Mouse (Mus musculus) stomach, embryonic 14.5 days (tissue): ENCODE measurements at regions not wholly inside any gene's neighbourhood (a gene's known extent, or its start where the extent isn't known, plus 50 kb on each side); places are given as distances from the start of the nearest gene placed in this dataset.

Experiments used
- ATAC-seq: fragments of 200-750 bp; cut with Nextera tagmentation; 2 replicates; pipeline ENCODE4 v1.8.0; 2017; ENCODE audit warnings: low read depth, moderate TSS enrichment; ENCODE audit not compliant: insufficient number of reproducible peaks, insufficient read depth, low FRiP score
- H3K27ac ChIP-seq: fragments of 300-500 bp; sonication (generic); 2 replicates; pipeline ENCODE4 v1.5.1; 2014; ENCODE audit warnings: mild to moderate bottlenecking, low read length, moderate library complexity, mixed read lengths
- H3K27me3 ChIP-seq: fragments of 300-500 bp; sonication (generic); 2 replicates; pipeline ENCODE4 v1.6.1; 2014; ENCODE audit warnings: low read length, control low read depth, mixed read lengths; ENCODE audit not compliant: control insufficient read depth, insufficient read depth
- H3K36me3 ChIP-seq: fragments of 300-500 bp; sonication (generic); 2 replicates; pipeline ENCODE4 v1.6.1; 2014; ENCODE audit warnings: mild to moderate bottlenecking, control low read depth, low read length, moderate library complexity, mixed read lengths; ENCODE audit not compliant: control insufficient read depth, insufficient read depth
- H3K4me1 ChIP-seq: fragments of 300-500 bp; sonication (generic); 2 replicates; pipeline ENCODE4 v1.6.1; 2014; ENCODE audit warnings: low read length, control low read depth, mixed read lengths; ENCODE audit not compliant: control insufficient read depth, insufficient read depth
- H3K4me2 ChIP-seq: fragments of 300-500 bp; sonication (generic); replicated peaks from 2 replicates; pipeline ENCODE4 v1.6.1; 2014; ENCODE audit warnings: low read depth, low read length, control low read depth
- H3K4me3 ChIP-seq: fragments of 300-500 bp; sonication (generic); 2 replicates; pipeline ENCODE4 v1.5.1; 2014; ENCODE audit warnings: low read depth, low read length, control low read depth
- H3K9ac ChIP-seq: fragments of 300-500 bp; sonication (generic); replicated peaks from 2 replicates; pipeline ENCODE4 v1.6.1; 2014; ENCODE audit warnings: low read depth, mild to moderate bottlenecking, control low read depth, low read length, moderate library complexity, mixed read lengths
- H3K9me3 ChIP-seq: fragments of 300-500 bp; sonication (generic); 2 replicates; pipeline ENCODE4 v1.6.1; 2016; ENCODE audit warnings: low read depth, low read length, control low read depth; ENCODE audit not compliant: control insufficient read depth
- WGBS: fragments of 180-500 bp; shearing (Covaris S2); extraction: QIAGEN DNeasy Blood & Tissue Kit; methylation state at CpG from one replicate; pipeline ENCODE4 v1.1.7; 2014; 5-methylcytosine and 5-hydroxymethylcytosine counted together

- Histone ChIP-seq H3K9me3 (no peaks in the 10 kb centered on the region), H3K27ac (no peak overlapping the region), H3K4me3 (no peak overlapping the region), H3K27me3 (no peaks in the 10 kb centered on the region), H3K36me3 (no peaks in the 10 kb centered on the region), H3K4me2 (no peak overlapping the region), H3K4me1 (peaks cover 5% of the 10 kb centered on the region), H3K9ac (no peak overlapping the region)
- no peak for ATAC-seq
- WGBS: 85% methylated on average over 14 of the region's 14 CpGs
Observed at GRCm38 (mm10) chr13:55991216-55991615, 144.9 kb downstream of the H2afy start.

- no peaks in the 10 kb centered on the region for H3K27me3 ChIP-seq
- H3K4me3 ChIP-seq: no peak overlapping the region
- H3K36me3 ChIP-seq: no peaks in the 10 kb centered on the region
- ATAC-seq: no peak
- no peak overlapping the region for H3K4me2 ChIP-seq
- H3K9ac ChIP-seq: no peak overlapping the region
- H3K9me3 ChIP-seq: no peaks in the 10 kb centered on the region
- peaks cover 6% of the 10 kb centered on the region for H3K4me1 ChIP-seq
- no peak overlapping the region for H3K27ac ChIP-seq
- 82% methylated on average over 6 of the region's 6 CpGs for WGBS
Observed at GRCm38 (mm10) chr13:55990186-55990585, 146.0 kb downstream of the H2afy start.

- Histone ChIP-seq H3K4me2 (no peak overlapping the region), H3K36me3 (no peaks in the 10 kb centered on the region), H3K27me3 (no peaks in the 10 kb centered on the region), H3K4me3 (no peak overlapping the region), H3K9ac (no peak overlapping the region), H3K4me1 (peaks cover 14% of the 10 kb centered on the region), H3K27ac (no peak overlapping the region), H3K9me3 (no peaks in the 10 kb centered on the region)
- no peak for ATAC-seq
- 29% methylated on average over 7 of the region's 7 CpGs for WGBS
Observed at GRCm38 (mm10) chr13:55989401-55989800, 146.8 kb downstream of the H2afy start.

- no peaks in the 10 kb centered on the region for H3K9me3 ChIP-seq
- H3K4me2 ChIP-seq: no peak overlapping the region; the same call in 1 of the 2 replicates
- no peak for ATAC-seq
- no peak overlapping the region for H3K9ac ChIP-seq
- no peaks in the 10 kb centered on the region for H3K36me3 ChIP-seq
- peaks cover 39% of the 10 kb centered on the region for H3K4me1 ChIP-seq
- no peak overlapping the region for H3K4me3 ChIP-seq
- H3K27ac ChIP-seq: peak overlapping the region; percentile 75
- H3K27me3 ChIP-seq: no peaks in the 10 kb centered on the region
- WGBS: 14% methylated on average over 10 of the region's 10 CpGs
Observed at GRCm38 (mm10) chr13:55985396-55985795, 149.4 kb upstream of the Pitx1 start.

- H3K4me1 ChIP-seq: peaks cover 40% of the 10 kb centered on the region
- no peak overlapping the region for H3K4me3 ChIP-seq
- WGBS: 46% methylated on average over 6 of the region's 6 CpGs
- no peaks in the 10 kb centered on the region for H3K36me3 ChIP-seq
- no peak for ATAC-seq
- no peaks in the 10 kb centered on the region for H3K27me3 ChIP-seq
- H3K4me2 ChIP-seq: no peak overlapping the region; the same call in 1 of the 2 replicates
- H3K27ac ChIP-seq: peak overlapping the region; percentile 75; the same call in 1 of the 2 replicates
- no peaks in the 10 kb centered on the region for H3K9me3 ChIP-seq
- H3K9ac ChIP-seq: no peak overlapping the region
Observed at GRCm38 (mm10) chr13:55984772-55985171, 148.8 kb upstream of the Pitx1 start.

- WGBS: 62% methylated on average over 9 of the region's 9 CpGs
- H3K27me3 ChIP-seq: no peaks in the 10 kb centered on the region
- no peak overlapping the region for H3K4me2 ChIP-seq
- H3K4me3 ChIP-seq: no peak overlapping the region
- H3K9me3 ChIP-seq: no peaks in the 10 kb centered on the region
- H3K4me1 ChIP-seq: peaks cover 45% of the 10 kb centered on the region
- no peak overlapping the region for H3K27ac ChIP-seq
- H3K36me3 ChIP-seq: no peaks in the 10 kb centered on the region
- no peak overlapping the region for H3K9ac ChIP-seq
- no peak for ATAC-seq
Observed at GRCm38 (mm10) chr13:55983851-55984250, 147.9 kb upstream of the Pitx1 start.

- Histone ChIP-seq H3K4me3 (no peak overlapping the region), H3K27me3 (no peaks in the 10 kb centered on the region), H3K4me1 (peaks cover 60% of the 10 kb centered on the region), H3K27ac (no peak overlapping the region; the same call in 1 of the 2 replicates), H3K9ac (no peak overlapping the region), H3K36me3 (no peaks in the 10 kb centered on the region), H3K4me2 (no peak overlapping the region), H3K9me3 (no peaks in the 10 kb centered on the region)
- no peak for ATAC-seq
- 42% methylated on average over 6 of the region's 6 CpGs for WGBS
Observed at GRCm38 (mm10) chr13:55981041-55981440, 145.0 kb upstream of the Pitx1 start.

GRCm38 (mm10) chr13:55977902-55978301 lies 141.9 kb upstream of the Pitx1 start:
- no peak overlapping the region for H3K4me3 ChIP-seq
- peaks cover 43% of the 10 kb centered on the region for H3K4me1 ChIP-seq
- H3K27me3 ChIP-seq: no peaks in the 10 kb centered on the region
- no peak overlapping the region for H3K4me2 ChIP-seq
- H3K9me3 ChIP-seq: no peaks in the 10 kb centered on the region
- H3K27ac ChIP-seq: peak overlapping the region; percentile 92
- no peak overlapping the region for H3K9ac ChIP-seq
- ATAC-seq: no peak
- no peaks in the 10 kb centered on the region for H3K36me3 ChIP-seq
- WGBS: 47% methylated on average over 3 of the region's 3 CpGs

- peak; percentile 81 for ATAC-seq
- no peaks in the 10 kb centered on the region for H3K27me3 ChIP-seq
- no peak overlapping the region for H3K4me3 ChIP-seq
- WGBS: 10% methylated on average over 10 of the region's 10 CpGs
- H3K9ac ChIP-seq: no peak overlapping the region
- H3K36me3 ChIP-seq: no peaks in the 10 kb centered on the region
- H3K4me1 ChIP-seq: peaks cover 39% of the 10 kb centered on the region
- H3K4me2 ChIP-seq: peak overlapping the region; percentile 2; the same call in 1 of the 2 replicates
- no peaks in the 10 kb centered on the region for H3K9me3 ChIP-seq
- peak overlapping the region; percentile 92 for H3K27ac ChIP-seq
Observed at GRCm38 (mm10) chr13:55976911-55977381, 141.0 kb upstream of the Pitx1 start.
